Comparison of ENCODE assay signal across 30 mouse cellular contexts in the genomic region with DNA sequence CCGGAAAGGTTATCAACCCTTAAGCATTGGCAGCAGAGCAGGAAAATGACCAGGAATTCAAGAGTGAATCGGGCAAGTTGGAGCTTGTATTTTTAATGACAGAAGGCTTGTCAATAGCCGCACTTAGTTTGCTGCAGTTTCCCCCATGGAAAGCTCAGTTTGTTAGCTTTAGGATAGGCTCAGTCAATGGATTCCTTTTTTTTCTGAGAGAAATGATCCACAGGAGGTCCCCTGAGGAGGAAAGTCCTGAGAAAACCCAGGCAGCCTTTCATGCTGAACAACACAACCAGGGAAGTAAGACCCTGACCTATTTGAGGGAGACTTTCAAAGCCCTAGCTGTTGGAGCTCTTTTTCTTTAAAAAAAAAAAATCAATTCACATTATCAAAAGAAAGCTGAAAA.
DNase-seq lines count a peak whose midpoint lies in the region; ATAC-seq and TF ChIP-seq lines count a peak whose summit lies in the region.
"Had no signal": no experiment of that assay in that cellular context is flagged by ENCODE, and none has a peak within 500 bp of the region (broad histone marks: within the 10 kb centered on the region; RNA-seq: fewer than 3 reads in every experiment).

No protein-coding gene starts in this region.

- H3K4me2 ChIP-seq in forebrain, postnatal 0 days (ENCODE audit: low read depth), result no peak overlapping the region
- H3K4me2 ChIP-seq in forebrain, embryonic 14.5 days (ENCODE audit: low read length), result no peak overlapping the region
- H3K4me2 ChIP-seq in forebrain, embryonic 16.5 days (ENCODE audit: low read length), result no peak overlapping the region
- H3K4me2 ChIP-seq: embryonic facial prominence, embryonic 13.5 days; heart, embryonic 12.5 days; heart, embryonic 15.5 days; hindbrain, embryonic 14.5 days had no signal

- H3K9ac ChIP-seq in forebrain, postnatal 0 days, result no peak overlapping the region
- no peak overlapping the region for H3K9ac ChIP-seq in forebrain, embryonic 14.5 days (ENCODE audit: low read length)
- no peak overlapping the region for H3K9ac ChIP-seq in forebrain, embryonic 16.5 days (replicated peaks; ENCODE audit: low read depth, low read length)
- no peak overlapping the region for H3K9ac ChIP-seq in ES-Bruce4 (ENCODE audit: low read depth, poor library complexity, severe bottlenecking)
- H3K9ac ChIP-seq: embryonic facial prominence, embryonic 13.5 days; heart, embryonic 12.5 days; heart, embryonic 15.5 days; hindbrain, embryonic 14.5 days had no signal

- peaks cover 26% of the 10 kb centered on the region for H3K4me1 ChIP-seq in forebrain, embryonic 10.5 days
- H3K4me1 ChIP-seq in forebrain, postnatal 0 days (ENCODE audit: insufficient read depth), result no peaks in the 10 kb centered on the region
- peaks cover 10% of the 10 kb centered on the region for H3K4me1 ChIP-seq in forebrain, embryonic 14.5 days (ENCODE audit: control insufficient read depth, insufficient read depth, low read length)
- H3K4me1 ChIP-seq in forebrain, embryonic 16.5 days (replicated peaks; ENCODE audit: control insufficient read depth, insufficient read depth, low read length), result peaks cover 6% of the 10 kb centered on the region; the same call in 1 of the 2 replicates
- H3K4me1 ChIP-seq in ES-Bruce4 (ENCODE audit: control insufficient read depth, insufficient read depth, low read length), result no peaks in the 10 kb centered on the region
- H3K4me1 ChIP-seq: embryonic facial prominence, embryonic 13.5 days had no signal

- peak; percentile 24 for DNase-seq in embryo, embryonic 10.5 days (ENCODE audit: low spot score)
- DNase-seq in embryo, embryonic 10 days (ENCODE audit: low spot score), result no peak
- DNase-seq in forebrain, embryonic 10.5 days (ENCODE audit: extremely low spot score, low spot score), result no peak
- no peak for DNase-seq in forebrain, postnatal 0 days
- peak; percentile 58 for DNase-seq in forebrain, embryonic 14.5 days (ENCODE audit: low spot score)
- DNase-seq in kidney, postnatal 14 days, result no peak
- DNase-seq: adrenal gland, adult 2 months; adrenal gland, postnatal 14 days; cerebellum, adult 11-12 months; cerebellum, adult 8-10 months; cerebellum, postnatal 36 days; gastrocnemius, adult 2 months; gastrocnemius, postnatal 14 days; heart, adult 18-20 months; heart, postnatal 10 days; heart, postnatal 4 days; kidney, adult 18-20 months; kidney, adult 9 months had no signal

- 26% methylated on average over 3 of the region's 3 CpGs for WGBS in forebrain, embryonic 10.5 days
- WGBS in forebrain, postnatal 0 days, result 16% methylated on average over 3 of the region's 3 CpGs
- 11% methylated on average over 3 of the region's 3 CpGs for WGBS in forebrain, embryonic 14.5 days
- WGBS in forebrain, embryonic 16.5 days, result 17% methylated on average over 3 of the region's 3 CpGs

- no peaks in the 10 kb centered on the region for H3K36me3 ChIP-seq in forebrain, embryonic 10.5 days (replicated peaks)
- H3K36me3 ChIP-seq in forebrain, postnatal 0 days (ENCODE audit: insufficient read depth), result no peaks in the 10 kb centered on the region
- no peaks in the 10 kb centered on the region for H3K36me3 ChIP-seq in forebrain, embryonic 14.5 days (ENCODE audit: control insufficient read depth, insufficient read depth, low read length)
- H3K36me3 ChIP-seq in forebrain, embryonic 16.5 days (ENCODE audit: control insufficient read depth, insufficient read depth), result no peaks in the 10 kb centered on the region
- no peaks in the 10 kb centered on the region for H3K36me3 ChIP-seq in ES-Bruce4 (ENCODE audit: control insufficient read depth, insufficient read depth, low read length, poor library complexity, severe bottlenecking)
- H3K36me3 ChIP-seq: embryonic facial prominence, embryonic 13.5 days; G1E; heart, embryonic 12.5 days; heart, embryonic 15.5 days had no signal

- TF ChIP-seq POLR2A in ES-Bruce4 (IDR thresholded peaks at IDR 0.05; ENCODE audit: insufficient read depth, low read length), result no peak

- TF ChIP-seq CTCF in forebrain, postnatal 0 days (IDR thresholded peaks at IDR 0.05; ENCODE audit: low read depth), result no peak
- TF ChIP-seq CTCF in ES-Bruce4 (IDR thresholded peaks at IDR 0.05; ENCODE audit: low read depth, low read length), result no peak

- no peak for TF ChIP-seq EP300 in ES-Bruce4 (IDR thresholded peaks at IDR 0.05; ENCODE audit: insufficient read depth, low read depth, low read length)

- no peak for ATAC-seq in forebrain, postnatal 0 days
- 0 out of 2 replicates have a peak, but pooled peaks have one; percentile 12 for ATAC-seq in forebrain, embryonic 14.5 days
- ATAC-seq in forebrain, embryonic 16.5 days, result no peak
- ATAC-seq: hindbrain, postnatal 0 days; inflammation-experienced regulatory T-cells, adult 6 months; intestine, embryonic 16.5 days; Patski had no signal

- H3K27me3 ChIP-seq in forebrain, embryonic 10.5 days (ENCODE audit: poor library complexity, severe bottlenecking), result no peaks in the 10 kb centered on the region
- no peaks in the 10 kb centered on the region for H3K27me3 ChIP-seq in forebrain, postnatal 0 days (ENCODE audit: insufficient read depth, low read length)
- H3K27me3 ChIP-seq in forebrain, embryonic 14.5 days (replicated peaks; ENCODE audit: control insufficient read depth, insufficient read depth, low read length), result no peaks in the 10 kb centered on the region
- no peaks in the 10 kb centered on the region for H3K27me3 ChIP-seq in forebrain, embryonic 16.5 days (replicated peaks; ENCODE audit: control insufficient read depth, insufficient read depth, low read length)
- H3K27me3 ChIP-seq in ES-Bruce4 (ENCODE audit: control insufficient read depth, insufficient read depth, low read length, poor library complexity, severe bottlenecking), result no peaks in the 10 kb centered on the region
- H3K27me3 ChIP-seq: embryonic facial prominence, embryonic 13.5 days; heart, embryonic 12.5 days; heart, embryonic 15.5 days; Patski had no signal

- H3K4me3 ChIP-seq in forebrain, embryonic 10.5 days, result no peak overlapping the region
- no peak overlapping the region for H3K4me3 ChIP-seq in forebrain, postnatal 0 days (ENCODE audit: low read depth, low read length)
- H3K4me3 ChIP-seq in forebrain, embryonic 14.5 days (ENCODE audit: low read depth, low read length), result no peak overlapping the region
- no peak overlapping the region for H3K4me3 ChIP-seq in forebrain, embryonic 16.5 days (replicated peaks; ENCODE audit: low read length)
- no peak overlapping the region for H3K4me3 ChIP-seq in ES-Bruce4 (ENCODE audit: low read depth, low read length)
- H3K4me3 ChIP-seq: embryonic facial prominence, embryonic 13.5 days; erythroblast, embryonic 14.5 days; gastrocnemius, adult 2 months; heart, embryonic 12.5 days; heart, embryonic 15.5 days had no signal

- peak overlapping the region; percentile 75; the same call in 1 of the 2 replicates for H3K27ac ChIP-seq in forebrain, embryonic 10.5 days
- no peak overlapping the region for H3K27ac ChIP-seq in forebrain, postnatal 0 days (ENCODE audit: low read depth, low read length)
- no peak overlapping the region for H3K27ac ChIP-seq in forebrain, embryonic 14.5 days (ENCODE audit: low read depth, low read length)
- no peak overlapping the region for H3K27ac ChIP-seq in forebrain, embryonic 16.5 days (ENCODE audit: low read length)
- 0 out of 2 replicates have a peak overlapping the region, but pooled peaks have one; percentile 28 for H3K27ac ChIP-seq in ES-Bruce4 (ENCODE audit: insufficient read depth, low read length)
- H3K27ac ChIP-seq: embryonic facial prominence, embryonic 13.5 days; gastrocnemius, adult 2 months; heart, embryonic 15.5 days; hindbrain, embryonic 14.5 days; hindbrain, postnatal 0 days had no signal

- H3K9me3 ChIP-seq in forebrain, embryonic 10.5 days, result no peaks in the 10 kb centered on the region
- no peaks in the 10 kb centered on the region for H3K9me3 ChIP-seq in forebrain, postnatal 0 days (ENCODE audit: low read length)
- H3K9me3 ChIP-seq in forebrain, embryonic 14.5 days (replicated peaks; ENCODE audit: control insufficient read depth, low read length), result no peaks in the 10 kb centered on the region
- no peaks in the 10 kb centered on the region for H3K9me3 ChIP-seq in forebrain, embryonic 16.5 days (ENCODE audit: control insufficient read depth, low read length)
- no peaks in the 10 kb centered on the region for H3K9me3 ChIP-seq in ES-Bruce4 (replicated peaks; ENCODE audit: control insufficient read depth, insufficient read depth, low read length, poor library complexity, severe bottlenecking)
- H3K9me3 ChIP-seq: embryonic facial prominence, embryonic 13.5 days; heart, embryonic 12.5 days; heart, embryonic 15.5 days had no signal

Comparison
In these comparisons a context has a peak if more than half of its experiments do, and no peak if none do; other contexts are left out.
1. DNase-seq: peak in embryo, embryonic 10.5 days (single experiment) and forebrain, embryonic 14.5 days (single experiment); none in embryo, embryonic 10 days (single experiment), forebrain, embryonic 10.5 days (single experiment), forebrain, postnatal 0 days (single experiment) and kidney, postnatal 14 days (single experiment).
2. H3K27ac ChIP-seq: peak in forebrain, embryonic 10.5 days (single experiment) and ES-Bruce4 (single experiment); none in forebrain, postnatal 0 days (single experiment), forebrain, embryonic 14.5 days (single experiment) and forebrain, embryonic 16.5 days (single experiment).